Mouse (Mus musculus): ENCODE data around the gene Myof. TPM values are rescaled to one million over a fixed set of nuclear protein-coding genes. Genes with fewer than 3 reads are reported as not detected.
A peak's percentile ranks its signal among the peaks of the same experiment; 100 is the strongest.

The Myof gene
- total RNA-seq, 2 experiments from 2014 or later: 15.1 to 16.0 TPM

GRCm38 (mm10) chr19:38042261-38042722, 1.1 kb downstream of the Myof start:
- DNase-seq: peak; percentile 20

- no peak for DNase-seq
Observed at GRCm38 (mm10) chr19:38038267-38038666, 5.1 kb downstream of the Myof start.

GRCm38 (mm10) chr19:38035766-38036165, 7.6 kb downstream of the Myof start:
- no peak for DNase-seq

- peak; percentile 37 for DNase-seq
Observed at GRCm38 (mm10) chr19:38034696-38035095, 8.7 kb downstream of the Myof start.

GRCm38 (mm10) chr19:38033735-38034057, 9.7 kb downstream of the Myof start:
- DNase-seq: no peak

- no peak for DNase-seq
Observed at GRCm38 (mm10) chr19:38032993-38033734, 10.2 kb downstream of the Myof start.

GRCm38 (mm10) chr19:38031144-38031543, 12.2 kb downstream of the Myof start:
- no peak for DNase-seq

GRCm38 (mm10) chr19:38030673-38031137, 12.7 kb downstream of the Myof start:
- peak; percentile 77 for DNase-seq

- DNase-seq: no peak
Observed at GRCm38 (mm10) chr19:38029871-38030270, 13.5 kb downstream of the Myof start.

- DNase-seq: no peak
Observed at GRCm38 (mm10) chr19:38029292-38029691, 14.1 kb downstream of the Myof start.

GRCm38 (mm10) chr19:38027881-38028521, 15.4 kb downstream of the Myof start:
- DNase-seq: peak; percentile 55

GRCm38 (mm10) chr19:38027389-38027788, 16.0 kb downstream of the Myof start:
- DNase-seq: no peak

- DNase-seq: no peak
Observed at GRCm38 (mm10) chr19:38026211-38026624, 17.2 kb downstream of the Myof start.

- DNase-seq: peak; percentile 35
Observed at GRCm38 (mm10) chr19:38025254-38026041, 17.9 kb downstream of the Myof start.

- DNase-seq: no peak
Observed at GRCm38 (mm10) chr19:38023603-38024002, 19.8 kb downstream of the Myof start.

- DNase-seq: no peak
Observed at GRCm38 (mm10) chr19:38022710-38023109, 20.7 kb downstream of the Myof start.

GRCm38 (mm10) chr19:38015873-38016254, 27.5 kb downstream of the Myof start:
- DNase-seq: no peak

GRCm38 (mm10) chr19:38015180-38015872, 28.1 kb downstream of the Myof start:
- DNase-seq: peak; percentile 78

GRCm38 (mm10) chr19:38014443-38014842, 28.9 kb downstream of the Myof start:
- no peak for DNase-seq

- no peak for DNase-seq
Observed at GRCm38 (mm10) chr19:38011379-38011778, 32.0 kb downstream of the Myof start.

GRCm38 (mm10) chr19:38004809-38005380, 38.5 kb downstream of the Myof start:
- peak; percentile 21 for DNase-seq

All from adrenal gland, postnatal 10 days (tissue).